Mouse (Mus musculus): Measurements from ENCODE around the gene Gm5861.
"Not testable (repeated sequence)": the region's sequence is repeated elsewhere in the genome, so short reads cannot be mapped to it uniquely, and the experiment has no call there.

The Gm5861 gene

DNA sequence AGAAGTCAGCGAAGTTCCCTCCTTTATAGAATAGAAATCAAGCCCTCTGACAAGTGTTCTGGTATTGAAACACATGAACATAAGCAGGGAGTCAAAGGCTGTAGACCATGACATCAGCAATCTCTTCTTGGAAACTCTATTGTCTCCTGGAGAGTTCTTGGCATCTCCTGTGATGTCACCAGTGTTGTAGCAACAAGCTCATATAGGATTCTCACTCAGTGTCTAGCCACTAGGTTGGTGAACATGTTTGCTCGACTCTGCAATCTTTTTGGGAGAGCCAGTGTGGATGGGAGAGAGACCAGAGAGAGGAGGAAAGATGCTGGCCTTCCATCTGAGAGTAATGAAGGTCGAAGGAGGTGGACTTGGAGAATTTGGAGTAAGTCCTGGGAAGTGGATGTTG lies at the start of gene Gm5861:
Gene Gm5861 (plus strand): TSS at position 301 of the 400 bp plus-strand sequence.
- CTCF ChIA-PET = not testable (repeated sequence)

DNA sequence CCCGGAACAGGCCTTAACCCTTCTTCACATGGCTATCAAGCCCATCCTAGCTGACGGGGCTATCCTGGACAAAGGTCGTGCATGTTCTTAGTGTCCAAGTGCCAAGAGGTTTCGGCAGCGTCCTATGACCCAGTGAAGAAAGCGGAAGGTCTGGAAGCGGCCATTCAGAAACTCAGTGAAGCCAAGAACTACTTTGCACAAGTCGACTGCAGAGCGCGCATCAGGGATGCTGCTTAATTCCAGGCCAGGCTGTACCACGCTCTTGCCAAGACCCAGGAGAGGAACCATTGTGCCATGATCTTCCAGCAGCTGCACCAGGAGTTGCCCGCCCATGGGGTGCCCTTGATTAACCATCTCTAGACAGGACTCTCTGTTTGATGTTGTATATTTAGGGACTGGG lies 44.8 kb upstream of the Gm5861 start:
- CTCF ChIA-PET = not testable (repeated sequence)
